Mouse (Mus musculus) brain, adult 2 months (tissue): ENCODE measurements at regions not wholly inside any gene's neighbourhood (a gene's known extent, or its start where the extent isn't known, plus 50 kb on each side); places are given as distances from the start of the nearest gene placed in this dataset.
"Not testable (repeated sequence)": the region's sequence is repeated elsewhere in the genome, so short reads cannot be mapped to it uniquely, and the experiment has no call there.

Source experiments
- DNase-seq: peaks from one replicate; pipeline ENCODE4 v3.0.0; 2011; ENCODE audit warnings: low read depth, low spot score

- peak; percentile 93 for DNase-seq
These were observed 55.3 kb downstream of the Actbl2 start for GRCm38 (mm10) chr13:111309848-111310692.

DNA sequence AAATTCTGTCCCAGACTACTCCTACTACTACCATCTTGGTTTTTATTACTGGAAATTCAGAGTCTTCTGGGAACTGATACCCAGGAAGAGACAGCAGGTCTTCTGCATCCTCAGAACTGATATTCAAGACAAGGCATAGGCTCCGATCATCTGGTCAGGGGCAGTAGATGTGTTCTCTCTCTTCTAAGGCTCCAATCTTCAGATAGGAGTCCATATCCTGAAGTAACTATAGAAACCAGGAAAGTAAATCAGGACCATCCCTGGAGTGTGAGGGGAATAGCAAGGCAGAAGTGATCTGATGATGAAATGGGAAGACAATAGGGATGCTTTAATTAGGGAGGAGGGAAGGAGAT, 55.9 kb downstream of the Actbl2 start:
- no peak for DNase-seq

GRCm38 (mm10) chr13:111313506-111313905, 58.7 kb downstream of the Actbl2 start:
- not testable (repeated sequence) for DNase-seq

DNA sequence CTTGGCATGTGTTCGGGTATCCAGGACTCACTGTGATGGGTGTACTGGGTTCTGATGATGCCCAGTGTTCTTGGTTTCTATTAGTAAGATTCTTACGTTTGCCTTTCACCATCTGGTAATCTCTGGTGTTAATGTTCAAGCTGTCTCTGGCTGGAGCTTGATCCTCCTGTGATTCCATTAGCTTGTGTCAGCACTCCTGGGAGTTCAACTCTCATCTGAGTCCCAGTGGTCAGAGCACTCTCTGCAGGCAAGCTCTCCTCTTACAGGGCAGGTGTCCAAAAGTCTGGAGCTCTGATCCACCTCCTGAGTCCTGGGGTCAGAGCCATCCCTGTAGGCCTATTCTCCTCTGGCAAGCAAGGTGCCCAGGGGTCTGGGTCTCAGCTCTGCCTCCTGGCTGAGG, 63.1 kb downstream of the Actbl2 start:
- DNase-seq = not testable (repeated sequence)

DNA sequence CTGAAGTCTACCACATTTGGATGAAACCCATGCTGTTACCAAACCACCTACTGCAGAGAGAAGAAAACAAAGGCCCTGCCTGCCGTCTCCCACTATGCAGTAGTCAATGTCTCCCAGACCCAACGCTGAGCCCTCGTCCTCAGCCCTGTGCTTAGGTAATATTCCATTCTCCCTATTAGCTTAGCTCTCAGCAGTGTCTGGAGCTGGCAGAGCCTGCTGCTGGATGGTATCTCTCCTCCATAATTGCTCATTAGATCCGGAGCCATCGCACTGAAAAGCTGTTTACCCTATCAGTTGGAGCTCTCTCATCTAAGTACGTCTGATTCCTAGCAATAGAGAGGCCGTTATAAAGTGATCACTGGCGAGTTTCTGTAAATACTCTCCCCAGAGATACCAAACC, 68.4 kb downstream of the Actbl2 start:
- no peak for DNase-seq

DNA sequence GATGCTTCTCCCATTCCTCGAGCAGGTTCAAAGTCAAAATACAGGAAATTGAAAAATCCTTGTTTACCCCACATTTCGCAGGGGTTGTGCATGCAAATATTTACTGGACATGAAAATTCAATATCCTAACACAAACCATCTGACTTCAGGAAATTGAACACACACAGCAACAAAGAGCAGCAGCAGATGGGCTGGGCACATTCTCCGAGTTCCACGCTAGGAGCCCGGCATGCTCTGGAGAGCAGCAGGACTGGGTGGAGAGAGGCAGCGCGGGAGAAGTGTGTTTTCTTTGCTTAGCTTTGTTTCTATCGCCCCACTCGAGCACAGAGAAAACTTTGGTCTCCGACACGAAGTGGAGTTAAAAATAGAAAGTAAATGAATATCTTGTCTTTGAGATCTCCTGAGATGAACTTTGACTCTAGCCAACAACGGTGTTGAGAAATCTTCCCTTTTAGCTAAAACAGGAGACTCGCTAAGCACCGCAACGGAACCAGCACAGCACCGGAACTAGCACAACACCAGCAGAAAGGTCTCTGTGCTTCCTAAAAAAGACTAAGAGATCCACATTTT, 71.4 kb downstream of the Actbl2 start:
- DNase-seq = no peak

DNA sequence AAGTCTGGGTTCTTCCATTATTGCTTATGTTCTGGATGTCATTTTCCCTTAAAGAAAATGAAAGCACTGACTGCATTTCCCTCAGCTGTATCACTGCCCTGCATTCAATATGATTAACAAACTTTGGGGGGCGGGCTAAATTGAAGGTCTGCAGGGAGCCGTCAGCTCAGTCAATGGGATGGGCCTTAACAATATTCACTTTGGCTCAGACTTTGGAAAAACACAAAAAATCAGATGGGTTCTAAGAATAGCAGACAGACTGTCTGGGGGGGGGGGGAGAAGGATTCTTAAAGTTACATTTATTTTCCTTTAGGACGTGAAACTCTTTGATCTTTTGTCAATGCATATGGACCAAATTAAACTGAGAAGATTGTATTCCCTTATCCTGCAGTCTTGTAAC, 78.2 kb downstream of the Actbl2 start:
- DNase-seq = no peak

GRCm38 (mm10) chr13:111333851-111334250, 79.0 kb downstream of the Actbl2 start:
- DNase-seq = no peak

DNA sequence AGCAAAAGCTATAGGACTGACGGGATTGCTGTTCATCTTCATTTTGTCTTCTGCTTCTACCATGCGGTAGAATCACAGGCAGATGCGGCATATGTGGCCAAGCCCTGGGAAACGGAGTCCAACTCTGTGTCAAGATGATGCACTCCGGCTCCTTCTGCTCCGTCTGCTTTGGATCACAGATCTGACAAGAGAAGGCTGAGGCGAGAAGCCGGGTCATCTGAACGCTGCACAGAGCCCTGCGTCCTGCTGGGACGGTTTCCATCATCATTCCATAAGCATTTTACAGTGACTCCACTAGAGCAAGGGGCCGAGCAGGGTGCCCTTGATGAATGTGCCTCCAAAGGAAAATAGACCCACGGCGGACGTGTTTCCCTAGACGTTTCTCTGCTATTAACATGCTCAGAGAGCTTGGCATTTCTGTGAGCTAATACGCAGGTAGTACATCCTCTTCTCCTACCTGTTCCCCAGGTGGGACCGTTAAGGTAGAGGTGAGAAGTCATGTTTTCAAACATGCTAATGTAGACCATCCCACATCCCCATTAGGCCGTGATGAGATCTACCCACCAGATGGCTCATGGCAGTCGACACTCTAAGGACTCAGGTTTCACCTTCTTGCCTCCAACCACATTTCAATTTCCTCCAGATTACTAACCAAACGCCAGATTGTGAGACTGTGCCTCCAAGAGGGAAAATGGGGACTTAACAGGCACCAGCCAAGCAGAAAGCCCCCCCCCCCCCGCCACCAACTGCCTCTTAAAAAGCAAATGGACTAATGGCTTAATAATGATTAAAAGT, 79.6 kb downstream of the Actbl2 start:
- DNase-seq = no peak

GRCm38 (mm10) chr13:111344981-111345380, 90.2 kb downstream of the Actbl2 start:
- DNase-seq = no peak

GRCm38 (mm10) chr13:111345486-111346440, 91.0 kb downstream of the Actbl2 start:
- DNase-seq = no peak

DNA sequence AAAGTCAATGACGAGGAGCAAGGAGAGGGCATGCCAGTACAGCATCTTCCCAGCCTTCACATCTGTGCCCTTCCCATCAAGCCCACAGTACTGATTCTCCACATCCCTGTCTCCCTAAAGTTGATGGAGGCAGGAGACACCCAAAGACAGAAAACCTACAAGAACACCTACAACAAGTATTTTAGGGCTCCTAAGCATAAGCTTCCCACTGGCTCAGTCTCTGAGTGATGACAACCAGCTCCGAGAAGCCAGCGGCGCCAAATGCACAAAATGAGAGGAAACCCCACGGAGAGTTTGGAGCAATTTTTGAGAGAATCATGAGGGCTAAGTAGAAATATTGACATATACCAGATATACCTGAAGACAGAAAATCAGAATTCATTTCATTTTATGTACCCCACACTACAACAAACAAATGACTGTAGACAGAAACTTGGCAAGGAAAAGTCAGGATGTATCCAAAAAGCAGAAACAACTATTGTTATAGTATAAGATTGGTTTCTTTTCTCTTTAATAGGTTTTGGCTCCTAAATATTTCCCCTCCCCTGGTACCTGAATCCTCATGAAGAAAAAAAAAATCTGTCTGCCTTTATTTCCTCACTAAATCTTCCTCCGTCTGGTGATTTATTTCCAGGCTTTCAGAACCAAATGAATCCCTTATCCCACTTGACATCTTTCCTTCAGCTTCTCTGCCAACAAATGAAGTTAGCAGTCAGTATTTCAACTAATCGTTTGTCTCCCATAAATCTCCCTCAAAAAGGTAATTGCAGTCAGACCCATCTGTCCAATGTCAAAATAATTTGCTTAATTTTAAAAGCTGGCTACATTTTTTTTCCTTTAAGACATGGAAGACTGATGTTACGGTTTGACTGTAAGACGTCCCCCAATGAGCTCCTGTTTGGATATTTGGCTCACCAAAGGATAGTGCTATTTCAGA, 102.0 kb downstream of the Actbl2 start:
- peak; percentile 58 for DNase-seq

GRCm38 (mm10) chr13:111361456-111361855, 106.6 kb downstream of the Actbl2 start:
- DNase-seq = peak; percentile 49

GRCm38 (mm10) chr13:111363176-111363739, 108.4 kb downstream of the Actbl2 start:
- DNase-seq = no peak

DNA sequence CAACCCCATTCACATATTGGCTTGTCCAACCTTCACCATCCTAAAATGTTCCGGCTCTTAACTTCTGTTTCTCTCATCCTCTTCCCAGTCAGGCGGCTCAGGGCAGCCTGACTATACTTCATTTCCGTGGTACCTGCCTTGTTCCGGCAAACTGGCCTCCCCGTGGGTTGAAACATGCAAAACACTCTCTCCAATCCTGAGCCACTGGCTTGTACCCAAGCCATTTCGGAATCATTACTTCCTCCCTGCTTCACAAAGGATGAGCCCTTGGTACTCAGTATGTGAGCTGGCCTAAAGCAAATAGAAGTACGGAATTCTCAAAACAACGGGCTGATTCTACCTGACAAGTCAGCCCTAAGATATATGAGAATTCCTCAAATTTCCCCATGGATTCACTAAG, 112.1 kb downstream of the Actbl2 start:
- DNase-seq = no peak

GRCm38 (mm10) chr13:111367620-111368019, 112.8 kb downstream of the Actbl2 start:
- no peak for DNase-seq

DNA sequence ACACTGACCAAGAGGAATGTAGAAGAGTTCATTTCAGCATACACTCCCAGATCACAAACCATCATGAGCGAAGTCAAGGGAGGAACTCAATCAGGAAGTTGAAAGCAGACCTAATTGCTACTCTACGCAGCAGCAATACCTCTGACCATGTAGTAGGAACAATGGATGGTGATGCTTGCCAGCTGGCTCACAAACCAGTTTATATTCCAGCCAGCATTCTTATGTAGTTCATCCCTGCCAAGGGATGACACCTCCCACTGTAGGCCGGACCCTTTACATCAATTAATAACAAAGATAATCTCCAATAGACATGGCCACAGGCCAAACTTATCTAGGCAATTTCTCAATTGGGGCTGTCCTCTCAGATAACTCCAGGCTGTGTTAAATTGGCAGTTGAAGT, 115.1 kb downstream of the Actbl2 start:
- DNase-seq = no peak

GRCm38 (mm10) chr13:111373281-111373680, 116.6 kb downstream of the Gpbp1 start:
- DNase-seq = no peak

DNA sequence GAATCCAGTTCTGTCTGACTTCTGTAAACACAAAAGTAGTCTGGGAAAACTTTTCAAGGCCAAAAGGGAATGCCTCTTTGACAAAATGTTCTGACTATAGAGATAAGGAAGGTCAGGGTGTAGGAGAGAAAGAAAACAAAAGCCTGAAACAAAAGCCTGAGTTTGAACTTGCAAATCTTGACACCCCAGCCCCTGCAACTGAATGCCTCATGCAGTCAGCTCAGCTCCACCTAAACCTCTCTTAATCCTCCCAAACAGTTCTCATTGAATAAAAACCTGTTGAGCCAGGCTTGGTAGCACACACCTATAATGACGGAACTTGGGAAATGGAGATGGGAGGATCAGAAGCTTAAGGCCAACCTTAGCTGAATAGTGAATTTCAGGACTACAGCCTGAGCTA, 116.1 kb downstream of the Gpbp1 start:
- no peak for DNase-seq
